ENCODE assay signal across 21 mouse cellular contexts in the genomic region with DNA sequence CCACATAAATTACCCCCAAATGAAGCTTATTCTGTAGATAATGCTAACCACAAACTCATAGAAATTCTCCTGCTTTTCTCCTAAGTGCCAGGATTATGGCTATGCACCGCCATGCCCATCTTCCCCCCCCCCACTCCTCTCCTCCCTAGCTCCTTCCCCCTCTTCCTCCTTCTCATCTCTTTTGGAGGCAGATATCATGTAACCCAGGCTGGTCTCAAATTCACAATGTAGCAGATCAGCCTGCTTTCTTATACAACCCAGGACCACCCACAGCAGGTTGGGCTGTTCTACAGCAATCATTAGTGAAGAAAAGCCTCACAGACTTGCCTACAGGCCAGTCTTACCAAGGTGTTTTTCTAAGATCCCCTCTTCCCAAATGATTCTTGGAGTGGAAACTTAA.
A peak's percentile ranks its signal among the peaks of the same experiment; 100 is the strongest.
DNase-seq lines count a peak whose midpoint lies in the region; ATAC-seq lines count a peak whose summit lies in the region.
"Had no signal": no experiment of that assay in that cellular context is flagged by ENCODE, and none has a peak within 500 bp of the region (broad histone marks: within the 10 kb centered on the region; RNA-seq: fewer than 3 reads in every experiment).

No protein-coding gene starts in this region.

- H3K4me2 ChIP-seq in hindbrain, embryonic 13.5 days: no peak overlapping the region
- no peak overlapping the region for H3K4me2 ChIP-seq in hindbrain, embryonic 11.5 days (replicated peaks; ENCODE audit: low read depth, low read length)
- H3K4me2 ChIP-seq in kidney, embryonic 16.5 days (replicated peaks; ENCODE audit: low read depth, low read length): no peak overlapping the region
- H3K4me2 ChIP-seq: embryonic facial prominence, embryonic 15.5 days; heart, embryonic 11.5 days; hindbrain, embryonic 14.5 days had no signal

- H3K36me3 ChIP-seq in hindbrain, embryonic 13.5 days: no peaks in the 10 kb centered on the region
- no peaks in the 10 kb centered on the region for H3K36me3 ChIP-seq in hindbrain, embryonic 11.5 days (ENCODE audit: control insufficient read depth, insufficient read depth, low read length)
- no peaks in the 10 kb centered on the region for H3K36me3 ChIP-seq in kidney, embryonic 16.5 days (ENCODE audit: insufficient read depth, low read length)
- no peaks in the 10 kb centered on the region for H3K36me3 ChIP-seq in embryonic facial prominence, embryonic 10.5 days (replicated peaks)
- H3K36me3 ChIP-seq: embryonic facial prominence, embryonic 15.5 days had no signal

- H3K9me3 ChIP-seq in hindbrain, embryonic 13.5 days: no peaks in the 10 kb centered on the region
- no peaks in the 10 kb centered on the region for H3K9me3 ChIP-seq in hindbrain, embryonic 11.5 days (ENCODE audit: control insufficient read depth, low read length)
- H3K9me3 ChIP-seq in kidney, embryonic 16.5 days (ENCODE audit: low read length): no peaks in the 10 kb centered on the region
- H3K9me3 ChIP-seq in embryonic facial prominence, embryonic 10.5 days: no peaks in the 10 kb centered on the region
- H3K9me3 ChIP-seq: embryonic facial prominence, embryonic 15.5 days had no signal

- no peak overlapping the region for H3K9ac ChIP-seq in hindbrain, embryonic 13.5 days
- H3K9ac ChIP-seq in hindbrain, embryonic 11.5 days (ENCODE audit: low read depth, low read length): no peak overlapping the region
- H3K9ac ChIP-seq in kidney, embryonic 16.5 days (replicated peaks; ENCODE audit: low read length): 0 out of 2 replicates have a peak overlapping the region, but pooled peaks have one; percentile 22
- H3K9ac ChIP-seq: embryonic facial prominence, embryonic 15.5 days; forebrain, postnatal 0 days; hindbrain, embryonic 14.5 days had no signal

- no peaks in the 10 kb centered on the region for H3K27me3 ChIP-seq in hindbrain, embryonic 13.5 days
- no peaks in the 10 kb centered on the region for H3K27me3 ChIP-seq in hindbrain, embryonic 11.5 days (ENCODE audit: control insufficient read depth, insufficient read depth, low read length)
- H3K27me3 ChIP-seq in kidney, embryonic 16.5 days (ENCODE audit: insufficient read depth, low read length): no peaks in the 10 kb centered on the region
- no peaks in the 10 kb centered on the region for H3K27me3 ChIP-seq in embryonic facial prominence, embryonic 10.5 days (replicated peaks; ENCODE audit: low read depth, poor library complexity, severe bottlenecking)
- H3K27me3 ChIP-seq: embryonic facial prominence, embryonic 15.5 days had no signal

- H3K4me1 ChIP-seq in hindbrain, embryonic 13.5 days (replicated peaks): no peaks in the 10 kb centered on the region
- H3K4me1 ChIP-seq in hindbrain, embryonic 11.5 days (replicated peaks; ENCODE audit: control insufficient read depth, insufficient read depth, low read length): no peaks in the 10 kb centered on the region
- H3K4me1 ChIP-seq in kidney, embryonic 16.5 days (ENCODE audit: insufficient read depth, low read length): 0 out of 2 replicates have a peak, but pooled peaks cover 4% of the 10 kb centered on the region
- peaks cover 16% of the 10 kb centered on the region for H3K4me1 ChIP-seq in embryonic facial prominence, embryonic 10.5 days

- no peak overlapping the region for H3K4me3 ChIP-seq in hindbrain, embryonic 13.5 days
- H3K4me3 ChIP-seq in hindbrain, embryonic 11.5 days (ENCODE audit: low read depth, low read length): no peak overlapping the region
- H3K4me3 ChIP-seq in kidney, embryonic 16.5 days (ENCODE audit: low read length): no peak overlapping the region
- no peak overlapping the region for H3K4me3 ChIP-seq in embryonic facial prominence, embryonic 10.5 days
- H3K4me3 ChIP-seq: embryonic facial prominence, embryonic 15.5 days; gastrocnemius, adult 2 months had no signal

- no peak for DNase-seq in hindbrain, embryonic 11.5 days (ENCODE audit: low spot score)
- no peak for DNase-seq in kidney, postnatal 4 days
- DNase-seq in embryonic facial prominence, embryonic 10.5 days (ENCODE audit: low spot score): no peak
- no peak for DNase-seq in T-cell, adult 2 months (ENCODE audit: low spot score)
- DNase-seq: adrenal gland, postnatal 10 days; adrenal gland, postnatal 36 days; cerebellum, adult 18-20 months; cerebellum, adult 9-10 months; cerebellum, postnatal 25 days; forebrain, postnatal 0 days; gastrocnemius, adult 2 months; gastrocnemius, postnatal 14 days; heart, adult 11 months had no signal

- H3K27ac ChIP-seq in hindbrain, embryonic 13.5 days: peak overlapping the region; percentile 8; the same call in 1 of the 2 replicates
- no peak overlapping the region for H3K27ac ChIP-seq in hindbrain, embryonic 11.5 days (ENCODE audit: low read depth, low read length)
- H3K27ac ChIP-seq in kidney, embryonic 16.5 days (ENCODE audit: low read length): peak overlapping the region; percentile 50; the same call in 1 of the 2 replicates
- H3K27ac ChIP-seq in embryonic facial prominence, embryonic 10.5 days (replicated peaks): peak overlapping the region; percentile 4; the same call in 1 of the 2 replicates
- H3K27ac ChIP-seq: embryonic facial prominence, embryonic 15.5 days; gastrocnemius, adult 2 months; hindbrain, embryonic 14.5 days; hindbrain, postnatal 0 days had no signal

- WGBS in hindbrain, embryonic 13.5 days: 94% methylated on average over 1 of the region's 1 CpGs
- WGBS in hindbrain, embryonic 11.5 days: 93% methylated on average over 1 of the region's 1 CpGs
- 17% methylated on average over 1 of the region's 1 CpGs for WGBS in kidney, embryonic 16.5 days
- WGBS in embryonic facial prominence, embryonic 10.5 days: 56% methylated on average over 1 of the region's 1 CpGs

- ATAC-seq in hindbrain, embryonic 13.5 days (ENCODE audit: low FRiP score): no peak
- no peak for ATAC-seq in hindbrain, embryonic 11.5 days (ENCODE audit: low FRiP score)
- no peak for ATAC-seq in kidney, embryonic 16.5 days (ENCODE audit: low FRiP score, low TSS enrichment)
- ATAC-seq: forebrain, embryonic 14.5 days; forebrain, postnatal 0 days; hindbrain, postnatal 0 days; inflammation-experienced regulatory T-cells, adult 6 months had no signal
